Mouse (Mus musculus) testis, adult 2 months (tissue): ENCODE data around the gene Trpv6.

Experiments
- CTCF ChIP-seq: fragments of 200-500 bp; IDR thresholded peaks from 2 replicates; pipeline ENCODE4 v1.5.1; 2012; ENCODE audit warnings: low read depth, mild to moderate bottlenecking, inconsistent platforms, low read length, moderate library complexity; ENCODE audit not compliant: control insufficient read depth, insufficient read depth, insufficient replicate concordance
- POLR2A ChIP-seq: fragments of 200-500 bp; IDR thresholded peaks from 2 replicates; pipeline ENCODE4 v1.6.1; 2012; ENCODE audit warnings: low read depth, mild to moderate bottlenecking, inconsistent platforms, low read length, moderate library complexity; ENCODE audit not compliant: control insufficient read depth

DNA sequence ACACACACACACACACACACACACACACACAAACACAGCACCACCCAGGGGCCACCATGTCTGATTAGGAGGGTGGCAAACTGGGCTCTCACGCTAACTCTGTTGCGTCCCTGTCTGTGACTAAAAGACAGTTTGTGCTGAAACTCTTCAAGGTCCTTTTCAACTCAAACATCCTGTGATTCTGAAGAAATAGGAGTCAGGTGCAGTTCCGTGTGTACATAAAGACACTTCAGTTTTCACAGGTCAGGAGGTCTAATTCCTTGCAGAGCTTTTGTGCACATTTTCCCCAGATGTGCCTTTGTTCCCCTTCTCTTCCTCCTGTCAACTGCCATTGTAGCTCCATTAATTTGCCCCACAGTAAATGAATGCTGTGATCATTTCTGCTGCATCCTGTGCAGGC is 4.2 kb upstream of the Trpv6 start:
- no peak for TF ChIP-seq CTCF
- TF ChIP-seq POLR2A: no peak
